Mouse (Mus musculus) hindbrain, embryonic 16.5 days (tissue): Measurements from ENCODE around the gene Apbb2. TPM values are rescaled to one million over a fixed set of nuclear protein-coding genes. Genes with fewer than 3 reads are reported as not detected.

Experiments used
- ATAC-seq: fragments of 200-750 bp; cut with Nextera tagmentation; 2 replicates; pipeline ENCODE4 v1.8.0; 2017; ENCODE audit warnings: moderate TSS enrichment, moderate library complexity
- H3K27ac ChIP-seq: fragments of 300-500 bp; sonication (generic); 2 replicates; pipeline ENCODE4 v1.5.1; 2014; ENCODE audit warnings: low read depth, mild to moderate bottlenecking, control low read depth, low read length, moderate library complexity
- H3K27me3 ChIP-seq: fragments of 300-500 bp; sonication (generic); replicated peaks from 2 replicates; pipeline ENCODE4 v1.6.1; 2014; ENCODE audit warnings: low read length; ENCODE audit not compliant: control insufficient read depth, insufficient read depth
- H3K36me3 ChIP-seq: fragments of 300-500 bp; sonication (generic); 2 replicates; pipeline ENCODE4 v1.6.1; 2014; ENCODE audit warnings: mild to moderate bottlenecking, low read length, moderate library complexity, mixed read lengths; ENCODE audit not compliant: control insufficient read depth, insufficient read depth
- H3K4me1 ChIP-seq: fragments of 300-500 bp; sonication (generic); 2 replicates; pipeline ENCODE4 v1.6.1; 2014; ENCODE audit warnings: low read depth, low read length; ENCODE audit not compliant: control insufficient read depth, insufficient read depth
- H3K4me2 ChIP-seq: fragments of 300-500 bp; sonication (generic); 2 replicates; pipeline ENCODE4 v1.6.1; 2014; ENCODE audit warnings: mild to moderate bottlenecking, low read length, control low read depth, moderate library complexity
- H3K4me3 ChIP-seq: fragments of 300-500 bp; sonication (generic); 2 replicates; pipeline ENCODE4 v1.5.1; 2014; ENCODE audit warnings: mild to moderate bottlenecking, low read length, control low read depth, moderate library complexity
- H3K9ac ChIP-seq: fragments of 300-500 bp; sonication (generic); 2 replicates; pipeline ENCODE4 v1.6.1; 2014; ENCODE audit warnings: low read depth, mild to moderate bottlenecking, control low read depth, low read length, moderate library complexity
- H3K9me3 ChIP-seq: fragments of 300-500 bp; sonication (generic); 2 replicates; pipeline ENCODE4 v1.6.1; 2014; ENCODE audit warnings: mild to moderate bottlenecking, low read length, moderate library complexity; ENCODE audit not compliant: control insufficient read depth
- WGBS: fragments of 180-500 bp; shearing (Covaris S2); extraction: QIAGEN DNeasy Blood & Tissue Kit; methylation state at CpG from one replicate; pipeline ENCODE4 v1.1.7; 2014; 5-methylcytosine and 5-hydroxymethylcytosine counted together
- polyA plus RNA-seq: library from polyadenylated mRNA; unstranded; fragments of >200 nt; fragmentation: Nextera tagmentation; extraction: Ambion mirVana; gene quantifications from 2 replicates; pipeline ENCODE4 v1.2.1, GENCODE M21; 2015

The Apbb2 gene
- polyA plus RNA-seq, 1 experiment from 2014 or later, result 97.0 TPM

- H3K4me2 ChIP-seq, result no peak overlapping the region
- H3K36me3 ChIP-seq, result no peaks in the 10 kb centered on the region
- H3K9ac ChIP-seq, result no peak overlapping the region
- no peak overlapping the region for H3K27ac ChIP-seq
- H3K4me1 ChIP-seq, result peaks cover 7% of the 10 kb centered on the region
- no peak overlapping the region for H3K4me3 ChIP-seq
- no peaks in the 10 kb centered on the region for H3K9me3 ChIP-seq
- WGBS, result 95% methylated on average over 7 of the region's 7 CpGs
- H3K27me3 ChIP-seq, result no peaks in the 10 kb centered on the region
- no peak for ATAC-seq
Measured at GRCm38 (mm10) chr5:66499621-66500020, 119.0 kb downstream of the Apbb2 start.

GRCm38 (mm10) chr5:66498140-66498539, 120.4 kb downstream of the Apbb2 start:
- 76% methylated on average over 1 of the region's 1 CpGs for WGBS
- no peak overlapping the region for H3K27ac ChIP-seq
- no peak for ATAC-seq

GRCm38 (mm10) chr5:66497479-66498087, 121.0 kb downstream of the Apbb2 start:
- H3K9me3 ChIP-seq, result no peaks in the 10 kb centered on the region
- peaks cover 7% of the 10 kb centered on the region for H3K4me1 ChIP-seq
- H3K36me3 ChIP-seq, result no peaks in the 10 kb centered on the region
- no peak overlapping the region for H3K4me3 ChIP-seq
- no peak for ATAC-seq
- no peak overlapping the region for H3K27ac ChIP-seq
- H3K9ac ChIP-seq, result no peak overlapping the region
- H3K4me2 ChIP-seq, result no peak overlapping the region
- no peaks in the 10 kb centered on the region for H3K27me3 ChIP-seq
- WGBS, result 49% methylated on average over 14 of the region's 14 CpGs

More at GRCm38 (mm10) chr5:66498140-66498539, 120.4 kb downstream of the Apbb2 start:
- Histone ChIP-seq H3K4me3 (no peak overlapping the region), H3K36me3 (no peaks in the 10 kb centered on the region), H3K27me3 (no peaks in the 10 kb centered on the region), H3K4me1 (peaks cover 4% of the 10 kb centered on the region), H3K4me2 (no peak overlapping the region), H3K9ac (no peak overlapping the region), H3K9me3 (no peaks in the 10 kb centered on the region)

GRCm38 (mm10) chr5:66496881-66497360, 121.7 kb downstream of the Apbb2 start:
- H3K4me2 ChIP-seq, result no peak overlapping the region
- ATAC-seq, result no peak
- no peak overlapping the region for H3K4me3 ChIP-seq
- H3K27ac ChIP-seq, result no peak overlapping the region
- no peaks in the 10 kb centered on the region for H3K9me3 ChIP-seq
- 63% methylated on average over 4 of the region's 4 CpGs for WGBS
- peaks cover 11% of the 10 kb centered on the region for H3K4me1 ChIP-seq
- no peak overlapping the region for H3K9ac ChIP-seq
- no peaks in the 10 kb centered on the region for H3K36me3 ChIP-seq
- no peaks in the 10 kb centered on the region for H3K27me3 ChIP-seq

- 66% methylated on average over 4 of the region's 4 CpGs for WGBS
Measured at GRCm38 (mm10) chr5:66494651-66495050, 123.9 kb downstream of the Apbb2 start.

GRCm38 (mm10) chr5:66492563-66492960, 126.0 kb downstream of the Apbb2 start:
- ATAC-seq, result no peak
- 57% methylated on average over 4 of the region's 4 CpGs for WGBS
- Histone ChIP-seq H3K4me2 (no peak overlapping the region), H3K27ac (peak overlapping the region; percentile 0; the same call in 1 of the 2 replicates), H3K9me3 (no peaks in the 10 kb centered on the region), H3K4me1 (peaks cover 9% of the 10 kb centered on the region), H3K9ac (no peak overlapping the region), H3K27me3 (no peaks in the 10 kb centered on the region), H3K36me3 (no peaks in the 10 kb centered on the region), H3K4me3 (no peak overlapping the region)

More at GRCm38 (mm10) chr5:66494651-66495050, 123.9 kb downstream of the Apbb2 start:
- no peak overlapping the region for H3K4me2 ChIP-seq
- ATAC-seq, result no peak
- no peaks in the 10 kb centered on the region for H3K27me3 ChIP-seq
- H3K4me3 ChIP-seq, result no peak overlapping the region
- no peak overlapping the region for H3K9ac ChIP-seq
- H3K9me3 ChIP-seq, result no peaks in the 10 kb centered on the region
- H3K27ac ChIP-seq, result no peak overlapping the region
- peaks cover 13% of the 10 kb centered on the region for H3K4me1 ChIP-seq
- H3K36me3 ChIP-seq, result no peaks in the 10 kb centered on the region

GRCm38 (mm10) chr5:66491907-66492562, 126.5 kb downstream of the Apbb2 start:
- H3K4me3 ChIP-seq, result no peak overlapping the region
- no peaks in the 10 kb centered on the region for H3K36me3 ChIP-seq
- peak; percentile 55; the same call in 1 of the 2 replicates for ATAC-seq
- H3K4me2 ChIP-seq, result no peak overlapping the region
- no peaks in the 10 kb centered on the region for H3K9me3 ChIP-seq
- peaks cover 9% of the 10 kb centered on the region for H3K4me1 ChIP-seq
- no peak overlapping the region for H3K9ac ChIP-seq
- WGBS, result 50% methylated on average over 14 of the region's 14 CpGs
- peak overlapping the region; percentile 0; the same call in 1 of the 2 replicates for H3K27ac ChIP-seq
- no peaks in the 10 kb centered on the region for H3K27me3 ChIP-seq

- H3K4me1 ChIP-seq, result peaks cover 3% of the 10 kb centered on the region
- no peak overlapping the region for H3K4me2 ChIP-seq
- H3K27ac ChIP-seq, result peak overlapping the region; percentile 51; the same call in 1 of the 2 replicates
- H3K4me3 ChIP-seq, result no peak overlapping the region
- ATAC-seq, result peak; percentile 46
- H3K36me3 ChIP-seq, result no peaks in the 10 kb centered on the region
- 54% methylated on average over 7 of the region's 7 CpGs for WGBS
- H3K9me3 ChIP-seq, result no peaks in the 10 kb centered on the region
- H3K27me3 ChIP-seq, result no peaks in the 10 kb centered on the region
- H3K9ac ChIP-seq, result no peak overlapping the region
Measured at GRCm38 (mm10) chr5:66486028-66486427, 132.6 kb downstream of the Apbb2 start.

- H3K4me3 ChIP-seq, result no peak overlapping the region
- no peaks in the 10 kb centered on the region for H3K9me3 ChIP-seq
- no peak overlapping the region for H3K9ac ChIP-seq
- H3K4me1 ChIP-seq, result peaks cover 6% of the 10 kb centered on the region
- H3K36me3 ChIP-seq, result no peaks in the 10 kb centered on the region
- no peak overlapping the region for H3K27ac ChIP-seq
- H3K27me3 ChIP-seq, result no peaks in the 10 kb centered on the region
- no peak for ATAC-seq
- 78% methylated on average over 10 of the region's 10 CpGs for WGBS
- H3K4me2 ChIP-seq, result no peak overlapping the region
Measured at GRCm38 (mm10) chr5:66476266-66476665, 142.3 kb downstream of the Apbb2 start.
